In the genomic region with DNA sequence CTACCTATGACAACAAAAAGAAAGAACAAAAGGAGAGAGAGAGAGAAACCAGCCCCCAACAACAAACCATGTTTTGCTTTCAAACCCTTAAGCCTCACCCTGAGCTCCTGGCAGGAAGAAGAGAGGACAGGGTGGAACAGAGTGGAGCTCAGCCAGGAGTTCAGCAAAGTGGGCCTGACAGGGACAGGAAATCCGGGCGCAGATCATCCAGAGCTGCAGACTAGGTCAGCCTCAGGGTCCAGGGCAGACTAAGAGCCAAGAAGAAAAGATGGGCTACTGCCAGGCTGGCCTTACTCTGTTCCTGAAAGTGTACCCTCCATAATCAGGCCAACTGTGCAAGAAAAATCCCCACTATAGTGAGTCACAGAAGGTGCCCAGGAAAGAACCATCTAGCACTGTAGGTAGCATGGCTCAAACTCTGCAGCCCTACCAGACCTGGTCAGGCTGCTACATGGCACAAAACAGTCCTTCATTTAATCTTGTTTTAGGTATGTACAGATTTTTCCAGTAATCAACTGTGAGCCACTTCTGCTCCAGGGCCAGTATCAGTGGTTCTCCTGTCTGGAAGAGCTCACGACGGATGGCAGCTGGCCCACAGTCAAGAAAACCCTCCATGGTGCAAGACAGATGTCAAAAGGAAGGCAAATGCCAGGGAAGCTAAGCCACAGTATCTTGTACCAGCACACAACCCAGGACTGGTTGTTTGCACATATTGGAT, we compare ENCODE assay signal across 10 mouse cellular contexts. TPM values are rescaled to one million over a fixed set of nuclear protein-coding genes. Genes with fewer than 3 reads are reported as not detected.
DNase-seq lines count a peak whose midpoint lies in the region; ATAC-seq and TF ChIP-seq lines count a peak whose summit lies in the region.
"Had no signal": no experiment of that assay in that cellular context is flagged by ENCODE, and none has a peak within 500 bp of the region (broad histone marks: within the 10 kb centered on the region; RNA-seq: fewer than 3 reads in every experiment).

No protein-coding gene starts in this region.

- no peaks in the 10 kb centered on the region for H3K27me3 ChIP-seq in hindbrain, postnatal 0 days (ENCODE audit: insufficient read depth, low read length)
- no peaks in the 10 kb centered on the region for H3K27me3 ChIP-seq in hindbrain, embryonic 14.5 days (ENCODE audit: control insufficient read depth, insufficient read depth, low read length)
- H3K27me3 ChIP-seq in forebrain, embryonic 15.5 days: no peaks in the 10 kb centered on the region

- peaks cover 21% of the 10 kb centered on the region; the same call in 1 of the 2 replicates for H3K36me3 ChIP-seq in hindbrain, postnatal 0 days (ENCODE audit: insufficient read depth, low read length)
- H3K36me3 ChIP-seq in hindbrain, embryonic 14.5 days (replicated peaks; ENCODE audit: control insufficient read depth, insufficient read depth): peaks cover 95% of the 10 kb centered on the region
- H3K36me3 ChIP-seq in forebrain, embryonic 15.5 days: peaks cover 40% of the 10 kb centered on the region

- H3K9me3 ChIP-seq in hindbrain, postnatal 0 days (ENCODE audit: low read length): no peaks in the 10 kb centered on the region
- H3K9me3 ChIP-seq in hindbrain, embryonic 14.5 days (ENCODE audit: control insufficient read depth, low read length): no peaks in the 10 kb centered on the region
- H3K9me3 ChIP-seq in forebrain, embryonic 15.5 days: no peaks in the 10 kb centered on the region

- no peak overlapping the region for H3K4me3 ChIP-seq in hindbrain, postnatal 0 days (ENCODE audit: low read length)
- H3K4me3 ChIP-seq in hindbrain, embryonic 14.5 days (replicated peaks; ENCODE audit: low read length): no peak overlapping the region
- no peak overlapping the region for H3K4me3 ChIP-seq in forebrain, embryonic 15.5 days

- peak overlapping the region; percentile 56 for H3K27ac ChIP-seq in hindbrain, postnatal 0 days
- H3K27ac ChIP-seq in hindbrain, embryonic 14.5 days: no peak overlapping the region
- H3K27ac ChIP-seq in forebrain, embryonic 15.5 days (replicated peaks): no peak overlapping the region; the same call in 1 of the 2 replicates
- H3K27ac ChIP-seq: liver, embryonic 14.5 days had no signal

- DNase-seq in hindbrain, postnatal 0 days (ENCODE audit: low spot score): peak; percentile 38
- no peak for DNase-seq in hindbrain, embryonic 14.5 days (ENCODE audit: low spot score)
- DNase-seq in heart, postnatal 14 days: peak; percentile 51 to 61
- DNase-seq in lung, postnatal 14 days: peak; percentile 64
- no peak for DNase-seq in adipocyte (ENCODE audit: low spot score)
- no peak for DNase-seq in cerebellum, postnatal 4 days (ENCODE audit: low spot score in 2 of 2)
- no peak for DNase-seq in layer of hippocampus, adult 8-10 months (ENCODE audit: low spot score in 2 of 2)
- DNase-seq: cerebellum, adult 9-11 months had no signal

- H3K4me2 ChIP-seq in hindbrain, postnatal 0 days (ENCODE audit: low read depth, low read length): 0 out of 2 replicates have a peak overlapping the region, but pooled peaks have one; percentile 5
- no peak overlapping the region for H3K4me2 ChIP-seq in hindbrain, embryonic 14.5 days (replicated peaks)
- no peak overlapping the region for H3K4me2 ChIP-seq in forebrain, embryonic 15.5 days (replicated peaks)

- peaks cover 30% of the 10 kb centered on the region for H3K4me1 ChIP-seq in hindbrain, postnatal 0 days (ENCODE audit: insufficient read depth, low read length)
- H3K4me1 ChIP-seq in hindbrain, embryonic 14.5 days (replicated peaks; ENCODE audit: control insufficient read depth, insufficient read depth, low read length): peaks cover 60% of the 10 kb centered on the region
- peaks cover 46% of the 10 kb centered on the region for H3K4me1 ChIP-seq in forebrain, embryonic 15.5 days

- no peak overlapping the region for H3K9ac ChIP-seq in hindbrain, postnatal 0 days (replicated peaks; ENCODE audit: low read length)
- no peak overlapping the region for H3K9ac ChIP-seq in hindbrain, embryonic 14.5 days
- H3K9ac ChIP-seq in forebrain, embryonic 15.5 days (replicated peaks): no peak overlapping the region
- H3K9ac ChIP-seq: liver, embryonic 14.5 days had no signal

- no peak; the same call in 1 of the 2 replicates for ATAC-seq in hindbrain, postnatal 0 days
- no peak; the same call in 1 of the 2 replicates for ATAC-seq in hindbrain, embryonic 14.5 days (ENCODE audit: low FRiP score)
- peak; percentile 18; the same call in 1 of the 2 replicates for ATAC-seq in forebrain, embryonic 15.5 days (replicated peaks)

- WGBS in hindbrain, postnatal 0 days: 44% methylated on average over 4 of the region's 4 CpGs
- WGBS in hindbrain, embryonic 14.5 days: 64% methylated on average over 4 of the region's 4 CpGs
- WGBS in forebrain, embryonic 15.5 days: 66% methylated on average over 4 of the region's 4 CpGs

- intact Hi-C loops in heart, postnatal 14 days (cut with DNase I): loop anchor here (10.0 kb wide), 1 partner anchor 76 kb away; no protein-coding TSS in a partner anchor

- no peak for TF ChIP-seq CTCF in hindbrain, postnatal 0 days (IDR thresholded peaks at IDR 0.05; ENCODE audit: low read depth)

RNA-seq across cellular contexts. Expression of gene Trib2, which starts 16.4 kb away (rescaled TPM):
- 150 and 164 TPM in 2 replicates for total RNA-seq in hindbrain, postnatal 0 days (2014; rRNA removed)
- polyA plus RNA-seq in hindbrain, postnatal 0 days (2015; fragmentation: Nextera tagmentation; extraction: Ambion mirVana): 92.2 and 95.2 TPM in 2 replicates
- 150 and 174 TPM in 2 replicates for polyA plus RNA-seq in hindbrain, embryonic 14.5 days (2014; fragmentation: Nextera tagmentation; extraction: Ambion mirVana)
- polyA plus RNA-seq in forebrain, embryonic 15.5 days (2015; fragmentation: Nextera tagmentation; extraction: Ambion mirVana): 96.2 and 105 TPM in 2 replicates
- 10 to 100 TPM; 44.2 to 47.2 TPM for total RNA-seq in heart, postnatal 14 days (2021)
- total RNA-seq in layer of hippocampus, adult 8-10 months (2022): 10 to 100 TPM; 27.4 to 35.4 (median 30.8) TPM

Comparison
In these comparisons a context has a peak if more than half of its experiments do, and no peak if none do; other contexts are left out.
1. DNase-seq: peak in hindbrain, postnatal 0 days (single experiment), heart, postnatal 14 days (2 of 2) and lung, postnatal 14 days (single experiment); none in hindbrain, embryonic 14.5 days (single experiment), adipocyte (single experiment), cerebellum, postnatal 4 days (0 of 2) and layer of hippocampus, adult 8-10 months (0 of 2).